Mouse (Mus musculus) cerebellum, adult 11 months (tissue): ENCODE data around the gene Olfr684.

Experiments used
- DNase-seq: peaks from one replicate; pipeline ENCODE4 v3.0.0; 2022

The Olfr684 gene

DNA sequence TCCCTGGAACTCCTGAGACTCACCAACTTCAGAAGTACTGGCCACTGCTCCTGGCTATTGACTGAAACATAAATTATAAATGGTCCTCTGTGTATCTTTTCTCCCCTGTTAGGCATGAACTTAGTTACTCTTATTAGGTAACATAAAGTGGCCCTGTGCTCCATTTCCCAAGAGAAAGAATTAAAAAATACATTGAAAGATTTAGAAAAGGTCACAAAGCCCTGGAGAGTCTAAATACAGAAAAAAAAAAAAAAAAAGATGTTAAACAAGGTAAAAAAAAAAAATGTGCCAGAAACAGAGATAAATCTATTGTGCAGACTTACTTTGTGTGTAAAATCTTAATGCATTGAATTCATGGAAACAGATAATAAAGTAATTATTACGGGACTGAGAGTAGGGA is at the start of gene Olfr684:
TSS of gene Olfr684 (minus strand) at position 101 of the 400 bp plus-strand sequence.
- no peak for DNase-seq

DNA sequence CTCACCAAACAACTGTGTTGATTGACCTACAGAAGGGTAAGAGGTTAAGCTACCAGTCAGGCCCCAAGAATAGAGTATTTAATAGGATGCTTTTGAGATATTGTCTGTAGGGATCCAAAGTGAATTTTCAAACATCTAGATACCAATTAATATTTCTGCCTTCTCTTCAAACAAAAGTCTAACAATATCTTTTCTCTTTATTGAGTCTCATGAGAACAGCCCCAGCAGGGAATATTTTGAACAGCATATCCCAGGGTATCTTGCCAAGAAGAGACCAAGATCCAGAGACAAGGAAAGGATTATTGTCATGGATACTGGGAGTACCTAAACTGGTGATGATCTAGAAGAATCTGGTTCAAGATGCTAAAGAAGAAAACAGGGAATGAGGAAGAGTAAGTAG is 43.9 kb upstream of the Olfr684 start, which contains the start of gene Olfr686:
TSS of gene Olfr686 (minus strand) at position 101 of the 400 bp plus-strand sequence.
- no peak for DNase-seq

- no peak for DNase-seq
Measured at GRCm38 (mm10) chr7:105185912-105186311, 22.5 kb upstream of the Olfr684 start, which contains the start of gene Olfr685. Olfr685 (minus strand) TSS chr7:105186012.

- DNase-seq: no peak
Measured at GRCm38 (mm10) chr7:105170773-105171172, 7.3 kb upstream of the Olfr684 start.

DNA sequence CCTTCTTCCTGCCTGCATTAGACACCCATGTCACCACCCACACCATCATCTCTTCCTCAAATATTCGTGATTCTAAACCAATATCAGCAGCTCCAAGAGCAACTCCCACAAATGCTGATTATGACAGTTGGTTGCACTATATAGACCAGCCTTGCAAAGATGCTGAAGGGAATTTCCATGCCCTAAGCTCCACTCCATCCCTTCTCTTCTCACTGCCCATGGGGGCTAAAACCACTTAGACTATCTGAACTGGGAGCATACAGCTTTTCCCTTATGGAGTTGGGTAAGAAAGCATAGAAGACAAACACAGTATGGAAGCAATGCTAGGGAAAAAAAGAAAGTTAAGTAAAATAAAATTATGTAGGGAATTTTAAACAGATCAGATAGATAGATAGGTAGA is 16.5 kb downstream of the Olfr684 start, which contains the start of gene Olfr683:
TSS of gene Olfr683 (minus strand) at position 101 of the 400 bp plus-strand sequence.
- DNase-seq: no peak

DNA sequence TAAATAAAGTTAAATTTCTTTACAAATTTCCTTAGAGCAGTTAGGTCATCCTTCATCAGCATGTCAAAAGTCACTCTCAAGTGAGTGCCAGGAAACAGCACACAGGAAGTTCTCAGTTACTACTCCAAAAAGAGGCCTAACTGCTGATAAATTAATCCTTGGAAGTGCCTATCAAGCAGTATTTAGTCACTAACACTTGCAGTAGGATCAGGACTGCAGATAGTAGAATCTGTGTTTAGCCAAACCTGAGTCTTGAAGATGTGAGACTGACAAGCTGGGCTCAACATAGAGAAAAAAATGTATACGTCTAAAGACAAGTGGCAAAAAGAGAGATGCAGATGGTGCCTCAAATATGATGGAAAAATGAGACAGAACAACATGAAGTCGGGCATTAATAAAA is 22.2 kb downstream of the Olfr684 start:
- DNase-seq: no peak

GRCm38 (mm10) chr7:105116536-105116935 is 46.9 kb downstream of the Olfr684 start, which contains the start of gene Olfr681:
Olfr681 (plus strand) TSS chr7:105116836.
- DNase-seq: no peak
